Mouse (Mus musculus): Measurements from ENCODE around the gene Rere.

- TF ChIP-seq HCFC1 (IDR thresholded peaks at IDR 0.05; ENCODE audit: borderline replicate concordance, insufficient read depth, low read length) (no peak), MAFK (IDR thresholded peaks at IDR 0.05; ENCODE audit: insufficient read depth, low read depth, low read length) (no peak), CHD2 (IDR thresholded peaks at IDR 0.05; ENCODE audit: low read depth, low read length) (no peak), ZC3H11A (IDR thresholded peaks at IDR 0.05; ENCODE audit: borderline replicate concordance, low read depth, low read length) (no peak)
These were observed 325.2 kb downstream of the Rere start for GRCm38 (mm10) chr4:150606449-150607161.
